Mouse (Mus musculus) kidney, postnatal 10 days (tissue): ENCODE measurements at regions not wholly inside any gene's neighbourhood (a gene's known extent, or its start where the extent isn't known, plus 50 kb on each side); places are given as distances from the start of the nearest gene placed in this dataset.

Experiments used
- DNase-seq: peaks from one replicate; pipeline ENCODE4 v3.0.0; 2021; ENCODE audit warnings: mixed read lengths

- no peak for DNase-seq
Observed at GRCm38 (mm10) chr16:21364885-21365284, 58.0 kb upstream of the Vps8 start.

- DNase-seq: peak; percentile 66
Observed at GRCm38 (mm10) chr16:21367449-21367848, 55.5 kb upstream of the Vps8 start.

- DNase-seq: no peak
Observed at GRCm38 (mm10) chr16:21368821-21369220, 54.1 kb upstream of the Vps8 start.

- DNase-seq: no peak
Observed at GRCm38 (mm10) chr16:21369569-21370512, 53.1 kb upstream of the Vps8 start.
